Mouse (Mus musculus) bone marrow macrophage, adult 2 months (primary cell): ENCODE data around the gene Tmprss4.

Source experiments
- CTCF ChIP-seq: IDR thresholded peaks from 2 replicates; pipeline ENCODE4 v1.5.1; 2012; ENCODE audit warnings: low read depth, mild to moderate bottlenecking, low read length, moderate library complexity
- POLR2A ChIP-seq: IDR thresholded peaks from 2 replicates; pipeline ENCODE4 v1.6.1; 2012; ENCODE audit warnings: mild to moderate bottlenecking, low read depth, low read length, borderline replicate concordance

DNA sequence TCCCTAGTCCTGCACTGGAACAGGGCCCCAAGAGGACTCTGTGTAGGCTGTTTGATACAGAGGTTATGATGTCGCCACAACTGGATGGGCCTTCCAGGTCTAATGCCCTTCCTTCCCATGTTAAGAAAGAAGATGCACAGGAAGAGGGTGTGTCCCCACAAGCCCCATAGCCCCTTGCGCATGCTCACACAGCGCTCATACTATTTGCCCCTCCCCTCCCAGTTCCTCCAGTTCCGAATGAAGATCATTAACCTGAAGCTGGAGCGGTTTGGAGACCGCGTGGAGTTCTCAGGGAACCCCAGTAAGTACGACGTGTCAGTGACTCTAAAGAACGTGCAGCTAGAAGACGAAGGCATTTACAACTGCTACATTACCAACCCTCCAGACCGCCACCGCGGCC is 78.7 kb downstream of the Tmprss4 start:
- no peak for TF ChIP-seq CTCF
- TF ChIP-seq POLR2A = no peak
